Mouse (Mus musculus): ENCODE results near the gene Fzd7. TPM values are rescaled to one million over a fixed set of nuclear protein-coding genes. Genes with fewer than 3 reads are reported as not detected.

Fzd7 gene
- polyA plus RNA-seq, 1 experiment from 2014 or later, result 1.9 TPM

DNA sequence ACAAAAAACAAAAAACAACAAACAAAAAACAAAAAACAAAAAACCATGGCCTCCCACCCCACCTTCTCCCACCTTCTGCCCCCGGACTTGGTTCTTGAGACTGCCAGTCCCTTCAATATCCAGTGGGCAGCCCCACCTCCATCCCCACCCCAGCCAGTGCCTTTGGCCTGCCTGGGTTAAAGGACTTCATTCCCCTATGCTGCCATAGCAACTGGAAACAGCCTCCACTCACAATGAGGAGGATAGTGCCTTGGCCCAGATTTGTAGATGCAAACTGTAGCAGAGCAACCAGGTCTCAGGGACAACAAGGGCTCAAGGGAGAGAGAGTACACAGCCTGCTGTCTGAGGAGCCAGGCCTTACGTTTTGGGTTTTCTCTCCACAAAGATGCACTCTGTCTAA lies 41.8 kb downstream of the Fzd7 start:
- 25% methylated on average over 2 of the region's 2 CpGs for WGBS
- ATAC-seq, result peak; percentile 84
- no peak overlapping the region; the same call in 1 of the 2 replicates for H3K4me2 ChIP-seq (ENCODE audit: low read length)
- H3K27ac ChIP-seq (ENCODE audit: low read depth, low read length), result peak overlapping the region; percentile 62; the same call in 1 of the 2 replicates
- no peaks in the 10 kb centered on the region for H3K9me3 ChIP-seq (ENCODE audit: control insufficient read depth, low read length)
- no peak overlapping the region for H3K9ac ChIP-seq (ENCODE audit: low read depth, low read length)
- no peaks in the 10 kb centered on the region for H3K36me3 ChIP-seq (ENCODE audit: control insufficient read depth, insufficient read depth, low read length)
- H3K4me1 ChIP-seq (ENCODE audit: control insufficient read depth, insufficient read depth, low read depth, low read length), result peaks cover 3% of the 10 kb centered on the region
- H3K4me3 ChIP-seq (ENCODE audit: low read length), result no peak overlapping the region
- H3K27me3 ChIP-seq (replicated peaks; ENCODE audit: control insufficient read depth, insufficient read depth, low read length), result no peaks in the 10 kb centered on the region

DNA sequence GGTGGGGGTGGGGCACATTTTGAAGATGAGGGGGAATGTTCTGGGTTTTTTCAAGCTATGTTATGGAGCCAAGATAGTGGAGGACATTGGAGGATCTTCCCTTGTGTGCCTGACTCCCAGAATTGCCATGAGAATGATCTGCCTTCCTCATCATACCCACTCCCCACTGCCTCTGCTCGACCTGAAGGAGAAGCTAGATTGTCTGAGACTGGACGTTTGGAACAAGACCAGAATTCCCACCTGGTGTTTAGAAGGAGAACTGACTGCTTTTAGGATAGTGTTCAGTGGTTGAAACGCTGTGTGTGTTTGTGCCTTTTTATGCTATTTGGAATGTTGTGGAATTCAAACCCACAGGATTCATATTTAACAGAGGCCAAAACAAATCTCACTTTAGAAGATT lies 42.5 kb downstream of the Fzd7 start:
- no peak overlapping the region for H3K4me3 ChIP-seq (ENCODE audit: low read length)
- no peaks in the 10 kb centered on the region for H3K27me3 ChIP-seq (replicated peaks; ENCODE audit: control insufficient read depth, insufficient read depth, low read length)
- H3K9ac ChIP-seq (ENCODE audit: low read depth, low read length), result no peak overlapping the region
- no peak for ATAC-seq
- H3K27ac ChIP-seq (ENCODE audit: low read depth, low read length), result no peak overlapping the region
- peak overlapping the region; percentile 24 for H3K4me2 ChIP-seq (ENCODE audit: low read length)
- no peaks in the 10 kb centered on the region for H3K36me3 ChIP-seq (ENCODE audit: control insufficient read depth, insufficient read depth, low read length)
- H3K9me3 ChIP-seq (ENCODE audit: control insufficient read depth, low read length), result no peaks in the 10 kb centered on the region
- peaks cover 3% of the 10 kb centered on the region for H3K4me1 ChIP-seq (ENCODE audit: control insufficient read depth, insufficient read depth, low read depth, low read length)
- 42% methylated on average over 3 of the region's 3 CpGs for WGBS

DNA sequence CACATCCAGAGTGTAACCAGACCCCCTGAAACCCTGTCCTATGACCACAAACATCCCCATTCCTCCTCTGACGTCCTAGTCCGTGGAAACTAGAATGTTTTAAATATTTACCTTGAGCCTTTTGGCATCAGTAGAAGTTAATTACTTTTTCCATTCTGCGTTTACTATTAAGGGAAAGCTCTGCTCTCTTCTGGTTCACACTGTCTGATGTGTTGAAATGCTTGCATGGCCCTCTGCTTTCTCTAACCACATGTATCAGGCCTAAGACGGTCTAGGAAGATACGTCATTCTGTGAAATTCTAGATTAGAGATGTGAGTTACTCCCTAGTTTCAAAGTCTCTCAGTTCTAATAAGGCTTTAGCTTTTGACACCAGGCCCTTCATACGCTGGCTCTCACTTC lies 45.0 kb downstream of the Fzd7 start:
- H3K36me3 ChIP-seq (ENCODE audit: control insufficient read depth, insufficient read depth, low read length), result no peaks in the 10 kb centered on the region
- no peak for ATAC-seq
- H3K27me3 ChIP-seq (replicated peaks; ENCODE audit: control insufficient read depth, insufficient read depth, low read length), result no peaks in the 10 kb centered on the region
- peaks cover 3% of the 10 kb centered on the region for H3K4me1 ChIP-seq (ENCODE audit: control insufficient read depth, insufficient read depth, low read depth, low read length)
- H3K4me2 ChIP-seq (ENCODE audit: low read length), result no peak overlapping the region
- no peak overlapping the region for H3K9ac ChIP-seq (ENCODE audit: low read depth, low read length)
- WGBS, result 94% methylated on average over 6 of the region's 6 CpGs
- H3K27ac ChIP-seq (ENCODE audit: low read depth, low read length), result no peak overlapping the region
- no peak overlapping the region for H3K4me3 ChIP-seq (ENCODE audit: low read length)
- no peaks in the 10 kb centered on the region for H3K9me3 ChIP-seq (ENCODE audit: control insufficient read depth, low read length)

DNA sequence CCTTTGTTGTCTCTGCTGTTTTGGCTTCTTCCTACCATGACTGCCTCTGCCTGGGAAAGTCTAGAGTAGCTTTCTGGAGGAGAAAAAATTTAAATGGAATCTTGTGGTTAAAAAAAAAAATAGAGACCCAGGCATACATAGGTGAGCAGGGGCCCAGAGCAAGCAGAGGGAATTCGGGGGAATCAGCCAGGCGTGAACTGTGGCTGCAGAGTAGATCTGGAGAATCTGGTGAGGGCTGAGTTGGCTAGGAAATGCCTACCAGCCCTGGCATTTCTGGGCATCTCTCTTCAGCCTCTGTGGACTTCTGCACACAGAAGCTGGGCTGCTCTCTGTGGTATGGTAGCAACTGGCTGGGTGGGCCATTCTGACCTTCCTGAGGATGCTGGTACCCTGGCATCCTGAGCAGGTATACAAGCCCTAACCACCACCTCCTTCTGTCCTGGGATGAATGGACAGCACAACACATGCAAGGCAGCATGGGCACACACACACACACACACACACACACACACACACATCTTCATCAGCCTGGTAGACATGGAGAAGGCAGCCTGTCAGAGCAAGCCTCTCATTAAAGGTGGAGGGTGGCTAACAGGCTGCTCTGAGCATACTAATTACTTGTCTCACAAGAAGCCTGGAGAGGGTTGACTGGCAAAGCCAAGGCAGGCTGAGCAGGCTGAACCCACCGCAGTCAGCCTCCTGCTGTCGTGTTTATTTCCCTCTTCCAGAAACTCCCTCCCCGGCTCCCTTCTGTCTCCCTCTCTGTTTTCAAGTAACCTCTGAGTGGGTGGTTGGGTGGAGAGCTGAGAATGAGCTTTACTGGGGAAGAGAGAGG lies 53.0 kb downstream of the Fzd7 start:
- ATAC-seq, result peak; percentile 90
- WGBS, result 25% methylated on average over 5 of the region's 5 CpGs
- no peaks in the 10 kb centered on the region for H3K36me3 ChIP-seq (ENCODE audit: control insufficient read depth, insufficient read depth, low read length)

More for the DNA sequence above, 53.0 kb downstream of the Fzd7 start:
- no peak overlapping the region for H3K4me3 ChIP-seq (ENCODE audit: low read length)
- H3K27me3 ChIP-seq (replicated peaks; ENCODE audit: control insufficient read depth, insufficient read depth, low read length), result no peaks in the 10 kb centered on the region
- H3K9me3 ChIP-seq (ENCODE audit: control insufficient read depth, low read length), result no peaks in the 10 kb centered on the region
- peak overlapping the region; percentile 51; the same call in 1 of the 2 replicates for H3K27ac ChIP-seq (ENCODE audit: low read depth, low read length)
- no peak overlapping the region for H3K4me2 ChIP-seq (ENCODE audit: low read length)
- peaks cover 5% of the 10 kb centered on the region; the same call in 1 of the 2 replicates for H3K4me1 ChIP-seq (ENCODE audit: control insufficient read depth, insufficient read depth, low read depth, low read length)
- peak overlapping the region; percentile 31; the same call in 1 of the 2 replicates for H3K9ac ChIP-seq (ENCODE audit: low read depth, low read length)

Other genes starting within 250 kb of the Fzd7 start
- gene Als2, start 245.2 kb upstream of the Fzd7 start, polyA plus RNA-seq (2015; fragmentation: Nextera tagmentation; extraction: Ambion mirVana), result 16.9 and 21.1 TPM in 2 replicates
- gene Cdk15, start 225.5 kb upstream of the Fzd7 start, polyA plus RNA-seq (2015; fragmentation: Nextera tagmentation; extraction: Ambion mirVana), result 1.4 and 2.0 TPM in 2 replicates
- 11.3 and 11.5 TPM in 2 replicates for gene Gm973, start 33.8 kb downstream of the Fzd7 start, polyA plus RNA-seq (2015; fragmentation: Nextera tagmentation; extraction: Ambion mirVana)
- gene Sumo1, start 188.4 kb downstream of the Fzd7 start, polyA plus RNA-seq (2015; fragmentation: Nextera tagmentation; extraction: Ambion mirVana), result 307 and 311 TPM in 2 replicates
- gene Nop58, start 202.5 kb downstream of the Fzd7 start, polyA plus RNA-seq (2015; fragmentation: Nextera tagmentation; extraction: Ambion mirVana), result 134 and 137 TPM in 2 replicates

Data from hindbrain, embryonic 16.5 days (tissue).